Mouse (Mus musculus): ENCODE measurements around the gene Gm8332.

- TF ChIP-seq CTCF (IDR thresholded peaks at IDR 0.05; ENCODE audit: insufficient read depth, low read depth, low read length) (no peak), POLR2A (IDR thresholded peaks at IDR 0.05; ENCODE audit: insufficient read depth, low read depth, low read length) (no peak)
Observed at GRCm38 (mm10) chr12:88219445-88219844, 30.5 kb downstream of the Gm8332 start.
